Mouse (Mus musculus) lung, adult 18-20 months (tissue): ENCODE measurements at regions not wholly inside any gene's neighbourhood (a gene's known extent, or its start where the extent isn't known, plus 50 kb on each side); places are given as distances from the start of the nearest gene placed in this dataset.

ENCODE experiments used
- DNase-seq, 2 experiments: peaks; one replicate each; pipeline ENCODE4 v3.0.0; 2022; ENCODE audit warnings: mixed read lengths in 2 of 2

- DNase-seq = no peak
These were observed 603.1 kb upstream of the Sema6d start for GRCm38 (mm10) chr2:123486681-123487080.

GRCm38 (mm10) chr2:123506162-123506561 lies 583.6 kb upstream of the Sema6d start:
- DNase-seq = no peak

- DNase-seq = no peak
These were observed 582.7 kb upstream of the Sema6d start for GRCm38 (mm10) chr2:123507095-123507494.

- no peak for DNase-seq
These were observed 560.9 kb upstream of the Sema6d start for GRCm38 (mm10) chr2:123528915-123529314.

GRCm38 (mm10) chr2:123532946-123533791 lies 556.6 kb upstream of the Sema6d start:
- no peak for DNase-seq

GRCm38 (mm10) chr2:123551249-123551850 lies 538.4 kb upstream of the Sema6d start:
- no peak for DNase-seq

- DNase-seq = no peak
These were observed 531.6 kb upstream of the Sema6d start for GRCm38 (mm10) chr2:123558123-123558650.
